Mouse (Mus musculus) stomach, postnatal 0 days (tissue): ENCODE measurements around the gene Zfp366.

ENCODE experiments used
- CTCF ChIP-seq: IDR thresholded peaks from 2 replicates; pipeline ENCODE4 v1.5.1; 2016; ENCODE audit warnings: antibody characterized with exemption, low read depth, mild to moderate bottlenecking, moderate library complexity
- EP300 ChIP-seq: optimal IDR thresholded peaks from 2 replicates; pipeline ENCODE3; 2016; ENCODE audit warnings: antibody characterized with exemption

DNA sequence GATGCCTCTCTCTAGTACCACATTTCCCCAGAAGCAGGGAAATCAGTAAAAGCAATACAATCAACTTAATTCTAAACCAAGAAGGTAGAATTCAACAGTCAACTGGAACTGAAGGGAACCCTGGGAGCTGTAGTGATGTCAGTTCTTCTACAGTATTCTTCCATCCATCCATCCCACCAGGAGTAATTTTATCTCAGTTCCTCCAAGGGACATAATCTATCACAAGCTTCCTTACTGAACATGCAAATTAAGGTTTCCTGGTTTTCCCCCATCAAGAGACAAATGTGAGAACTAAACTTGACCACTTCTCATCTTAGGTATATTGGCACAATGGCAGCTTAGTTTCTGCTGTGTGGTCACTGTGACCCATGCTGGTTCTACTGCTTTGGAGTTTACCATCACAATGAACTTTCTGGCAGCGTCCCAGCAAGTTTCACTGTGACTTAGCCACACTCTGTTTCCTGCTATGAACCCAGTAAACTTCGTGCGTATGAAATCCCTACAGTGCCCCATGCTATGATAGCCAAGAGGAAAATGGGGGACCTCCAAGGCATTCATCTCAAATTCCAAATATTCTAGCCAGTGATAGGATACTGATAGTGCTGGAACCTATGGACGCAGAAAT is 78.6 kb downstream of the Zfp366 start:
- TF ChIP-seq CTCF: no peak
- TF ChIP-seq EP300: no peak
